Mouse (Mus musculus) liver, adult 2 months (tissue): ENCODE results near the gene Zkscan2.

Experiments used
- CTCF ChIP-seq: fragments of 200-500 bp; IDR thresholded peaks from 2 replicates; pipeline ENCODE4 v1.5.1; 2011; ENCODE audit warnings: low read depth, low read length, control low read depth
- POLR2A ChIP-seq: fragments of 200-500 bp; IDR thresholded peaks from 2 replicates; pipeline ENCODE4 v1.6.1; 2011; ENCODE audit warnings: low read length, control low read depth; ENCODE audit not compliant: insufficient read depth; ENCODE audit errors: extremely low read depth

- TF ChIP-seq CTCF (no peak), POLR2A (no peak)
Observed at GRCm38 (mm10) chr7:123452551-123452950, 47.7 kb downstream of the Zkscan2 start.
